Mouse (Mus musculus) liver, postnatal 0 days (tissue): ENCODE measurements around the gene Cfp. TPM values are rescaled to one million over a fixed set of nuclear protein-coding genes. Genes with fewer than 3 reads are reported as not detected.

Experiments used
- ATAC-seq: fragments of 200-750 bp; cut with Nextera tagmentation; 2 replicates; pipeline ENCODE4 v1.8.0; 2017; ENCODE audit warnings: mild to moderate bottlenecking, moderate library complexity
- DNase-seq: peaks from one replicate; pipeline ENCODE4 v3.0.0-alpha.2; 2016
- H3K27ac ChIP-seq: fragments of 300-500 bp; sonication (generic); 2 replicates; pipeline ENCODE4 v1.5.1; 2014; ENCODE audit warnings: antibody characterized with exemption, moderate library complexity, mild to moderate bottlenecking, low read depth
- H3K27me3 ChIP-seq: fragments of 300-500 bp; sonication (generic); 2 replicates; pipeline ENCODE4 v1.6.1; 2014; ENCODE audit warnings: low read length, control low read depth, mixed read lengths; ENCODE audit not compliant: insufficient read depth
- H3K36me3 ChIP-seq: fragments of 300-500 bp; sonication (generic); replicated peaks from 2 replicates; pipeline ENCODE4 v1.6.1; 2014; ENCODE audit warnings: mild to moderate bottlenecking, control low read depth, low read length, moderate library complexity, mixed read lengths; ENCODE audit not compliant: insufficient read depth
- H3K4me1 ChIP-seq: fragments of 300-500 bp; sonication (generic); 2 replicates; pipeline ENCODE4 v1.6.1; 2014; ENCODE audit warnings: antibody characterized with exemption, mild to moderate bottlenecking, control low read depth; ENCODE audit not compliant: insufficient read depth
- H3K4me2 ChIP-seq: fragments of 300-500 bp; sonication (generic); 2 replicates; pipeline ENCODE4 v1.6.1; 2014; ENCODE audit warnings: low read depth, mild to moderate bottlenecking, low read length, moderate library complexity, mixed read lengths
- H3K4me3 ChIP-seq: fragments of 300-500 bp; sonication (generic); 2 replicates; pipeline ENCODE4 v1.5.1; 2014; ENCODE audit warnings: low read depth, low read length
- H3K9ac ChIP-seq: fragments of 300-500 bp; sonication (generic); replicated peaks from 2 replicates; pipeline ENCODE4 v1.6.1; 2014; ENCODE audit warnings: mild to moderate bottlenecking, moderate library complexity
- H3K9me3 ChIP-seq: fragments of 300-500 bp; sonication (generic); 2 replicates; pipeline ENCODE4 v1.6.1; 2016; ENCODE audit warnings: mild to moderate bottlenecking, control low read depth, low read length, mixed read lengths
- CTCF ChIP-seq: sonication (generic); IDR thresholded peaks from 2 replicates; pipeline ENCODE4 v1.5.1; 2016; ENCODE audit warnings: antibody characterized with exemption, low read depth
- EP300 ChIP-seq: IDR thresholded peaks from 2 replicates; pipeline ENCODE4 v1.6.1; 2016; ENCODE audit warnings: antibody characterized with exemption, low read depth, mild to moderate bottlenecking
- WGBS: fragments of 180-500 bp; shearing (Covaris S2); extraction: QIAGEN DNeasy Blood & Tissue Kit; methylation state at CpG from one replicate; pipeline ENCODE4 v1.1.7; 2014; ENCODE audit not compliant: insufficient replicate concordance; 5-methylcytosine and 5-hydroxymethylcytosine counted together
- polyA plus RNA-seq: library from polyadenylated mRNA; unstranded; fragments of >200 nt; fragmentation: Nextera tagmentation; extraction: Ambion mirVana; gene quantifications from 2 replicates; pipeline ENCODE4 v1.2.1, GENCODE M21; 2015

The Cfp gene
- polyA plus RNA-seq, 1 experiment from 2014 or later, result 63.8 TPM

- ATAC-seq (no peak), DNase-seq (no peak)
- Histone ChIP-seq H3K27ac (no peak overlapping the region), H3K4me2 (no peak overlapping the region), H3K9me3 (no peaks in the 10 kb centered on the region), H3K36me3 (no peaks in the 10 kb centered on the region), H3K4me3 (no peak overlapping the region), H3K9ac (no peak overlapping the region), H3K4me1 (no peaks in the 10 kb centered on the region), H3K27me3 (peaks cover 12% of the 10 kb centered on the region)
- TF ChIP-seq EP300 (no peak), CTCF (no peak)
Measured at GRCm38 (mm10) chrX:20915075-20915474, 16.3 kb downstream of the Cfp start.

GRCm38 (mm10) chrX:20913726-20914125 is 17.6 kb downstream of the Cfp start:
- Histone ChIP-seq H3K27ac (no peak overlapping the region), H3K4me2 (no peak overlapping the region), H3K27me3 (peaks cover 4% of the 10 kb centered on the region; the same call in 1 of the 2 replicates), H3K9ac (no peak overlapping the region), H3K4me3 (no peak overlapping the region), H3K4me1 (no peaks in the 10 kb centered on the region), H3K36me3 (no peaks in the 10 kb centered on the region), H3K9me3 (no peaks in the 10 kb centered on the region)
- TF ChIP-seq CTCF (no peak), EP300 (no peak)
- ATAC-seq (no peak), DNase-seq (no peak)
- 60% methylated on average over 6 of the region's 6 CpGs for WGBS

GRCm38 (mm10) chrX:20910074-20910473 is 21.3 kb downstream of the Cfp start:
- Histone ChIP-seq H3K4me3 (no peak overlapping the region), H3K9me3 (no peaks in the 10 kb centered on the region), H3K27ac (no peak overlapping the region), H3K27me3 (no peaks in the 10 kb centered on the region), H3K4me1 (no peaks in the 10 kb centered on the region), H3K4me2 (no peak overlapping the region), H3K36me3 (no peaks in the 10 kb centered on the region), H3K9ac (no peak overlapping the region)
- DNase-seq (no peak), ATAC-seq (peak; percentile 50; the same call in 1 of the 2 replicates)
- TF ChIP-seq EP300 (no peak), CTCF (no peak)
- WGBS, result 36% methylated on average over 3 of the region's 3 CpGs

Other genes with a start within 250 kb of the Cfp start
- gene Cdk16, start 243.6 kb downstream of the Cfp start, polyA plus RNA-seq, result 15.3 TPM in 2 replicates
- 1.9 and 2.0 TPM in 2 replicates for gene Usp11, start 227.6 kb downstream of the Cfp start, polyA plus RNA-seq
- 36.1 and 37.5 TPM in 2 replicates for gene Araf, start 133.7 kb downstream of the Cfp start, polyA plus RNA-seq
- gene Timp1, start 61.4 kb downstream of the Cfp start, polyA plus RNA-seq, result 1.7 and 2.2 TPM in 2 replicates
- gene Syn1, start 10.6 kb downstream of the Cfp start, polyA plus RNA-seq, result 0.05 TPM in 1 of 2 replicates, not detected in the other
- gene Elk1, start 19.1 kb upstream of the Cfp start, polyA plus RNA-seq, result 1.8 and 2.1 TPM in 2 replicates
- gene Uxt, start 30.5 kb upstream of the Cfp start, polyA plus RNA-seq, result 53.4 and 53.7 TPM in 2 replicates
- 1.3 and 1.4 TPM in 2 replicates for gene Zfp182, start 130.8 kb upstream of the Cfp start, polyA plus RNA-seq
- not detected in 2 replicates for gene Spaca5, start 136.9 kb upstream of the Cfp start, polyA plus RNA-seq
- gene Zfp300, start 158.0 kb upstream of the Cfp start, polyA plus RNA-seq, result 0.08 TPM in 2 replicates
- not detected in 2 replicates for gene Ssxa1, start 184.3 kb upstream of the Cfp start, polyA plus RNA-seq
- gene Gm21876, start 244.1 kb upstream of the Cfp start, polyA plus RNA-seq, result not detected in 2 replicates